Mouse (Mus musculus) ES-E14 (cell line): Measurements from ENCODE around the gene Mcm6.

Experiments
- CHD2 ChIP-seq: IDR thresholded peaks from 2 replicates; pipeline ENCODE4 v1.6.1; 2014; ENCODE audit warnings: mild to moderate bottlenecking, low read depth, low read length, inconsistent platforms
- ZNF384 ChIP-seq: IDR thresholded peaks from 2 replicates; pipeline ENCODE4 v1.6.1; 2012; ENCODE audit warnings: low read depth, low read length, inconsistent platforms

- TF ChIP-seq ZNF384 (no peak), CHD2 (no peak)
These were observed 47.4 kb upstream of the Mcm6 start for GRCm38 (mm10) chr1:128406846-128407245.
